Mouse (Mus musculus) intestine, embryonic 14.5 days (tissue): ENCODE measurements at regions not wholly inside any gene's neighbourhood (a gene's known extent, or its start where the extent isn't known, plus 50 kb on each side); places are given as distances from the start of the nearest gene placed in this dataset.

Experiments used
- ATAC-seq: fragments of 200-750 bp; cut with Nextera tagmentation; replicated peaks from 2 replicates; pipeline ENCODE4 v1.8.0; 2017; ENCODE audit warnings: low read depth, moderate number of reproducible peaks, moderate TSS enrichment, moderate library complexity; ENCODE audit not compliant: low FRiP score, low TSS enrichment
- DNase-seq: peaks from one replicate; pipeline ENCODE4 v3.0.0-alpha.2; 2018; ENCODE audit warnings: low spot score
- H3K27ac ChIP-seq: fragments of 300-500 bp; sonication (generic); 2 replicates; pipeline ENCODE4 v1.5.1; 2014; ENCODE audit warnings: low read depth, mild to moderate bottlenecking, control low read depth
- H3K27me3 ChIP-seq: fragments of 300-500 bp; sonication (generic); replicated peaks from 2 replicates; pipeline ENCODE4 v1.6.1; 2014; ENCODE audit warnings: low read length, control low read depth; ENCODE audit not compliant: control insufficient read depth, insufficient read depth
- H3K36me3 ChIP-seq: fragments of 300-500 bp; sonication (generic); 2 replicates; pipeline ENCODE4 v1.6.1; 2014; ENCODE audit warnings: low read length, control low read depth; ENCODE audit not compliant: control insufficient read depth, insufficient read depth
- H3K4me1 ChIP-seq: fragments of 300-500 bp; sonication (generic); replicated peaks from 2 replicates; pipeline ENCODE4 v1.6.1; 2014; ENCODE audit warnings: low read length, control low read depth, mixed read lengths; ENCODE audit not compliant: control insufficient read depth, insufficient read depth
- H3K4me2 ChIP-seq: fragments of 300-500 bp; sonication (generic); 2 replicates; pipeline ENCODE4 v1.6.1; 2014; ENCODE audit warnings: low read length
- H3K4me3 ChIP-seq: fragments of 300-500 bp; sonication (generic); 2 replicates; pipeline ENCODE4 v1.5.1; 2014; ENCODE audit warnings: low read depth, low read length, control low read depth, mixed read lengths
- H3K9ac ChIP-seq: fragments of 300-500 bp; sonication (generic); 2 replicates; pipeline ENCODE4 v1.6.1; 2014; ENCODE audit warnings: mild to moderate bottlenecking, low read length
- H3K9me3 ChIP-seq: fragments of 300-500 bp; sonication (generic); 2 replicates; pipeline ENCODE4 v1.6.1; 2016; ENCODE audit warnings: low read length, control low read depth; ENCODE audit not compliant: control insufficient read depth
- WGBS: fragments of 180-500 bp; shearing (Covaris S2); extraction: QIAGEN DNeasy Blood & Tissue Kit; methylation state at CpG from one replicate; pipeline ENCODE4 v1.1.7; 2014; 5-methylcytosine and 5-hydroxymethylcytosine counted together

DNA sequence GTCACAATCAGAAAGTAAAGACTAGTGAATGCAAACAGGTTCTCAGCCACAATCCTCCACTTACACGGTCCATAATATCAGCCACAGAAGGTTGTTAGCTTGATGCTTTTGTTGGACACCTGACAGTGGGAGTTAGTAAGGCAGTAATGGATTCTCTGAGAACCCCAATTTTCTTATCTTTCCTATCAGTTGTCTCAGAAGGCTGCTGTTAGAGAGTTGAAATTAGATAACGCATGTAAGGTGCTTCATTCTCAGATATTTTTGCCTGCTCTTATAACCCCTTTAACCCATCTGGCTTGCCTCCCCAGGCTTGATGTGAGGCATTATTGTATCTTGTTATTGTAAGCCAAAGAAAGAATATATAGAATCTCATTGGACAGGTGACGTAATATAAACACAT, 63.0 kb upstream of the Ube2e3 start:
- no peak overlapping the region for H3K9ac ChIP-seq
- no peak overlapping the region for H3K27ac ChIP-seq
- no peaks in the 10 kb centered on the region for H3K27me3 ChIP-seq
- no peak overlapping the region for H3K4me3 ChIP-seq
- H3K4me2 ChIP-seq: no peak overlapping the region
- DNase-seq (no peak), ATAC-seq (no peak)
- WGBS: 82% methylated on average over 3 of the region's 3 CpGs
- no peaks in the 10 kb centered on the region for H3K4me1 ChIP-seq
- H3K36me3 ChIP-seq: no peaks in the 10 kb centered on the region
- H3K9me3 ChIP-seq: no peaks in the 10 kb centered on the region

DNA sequence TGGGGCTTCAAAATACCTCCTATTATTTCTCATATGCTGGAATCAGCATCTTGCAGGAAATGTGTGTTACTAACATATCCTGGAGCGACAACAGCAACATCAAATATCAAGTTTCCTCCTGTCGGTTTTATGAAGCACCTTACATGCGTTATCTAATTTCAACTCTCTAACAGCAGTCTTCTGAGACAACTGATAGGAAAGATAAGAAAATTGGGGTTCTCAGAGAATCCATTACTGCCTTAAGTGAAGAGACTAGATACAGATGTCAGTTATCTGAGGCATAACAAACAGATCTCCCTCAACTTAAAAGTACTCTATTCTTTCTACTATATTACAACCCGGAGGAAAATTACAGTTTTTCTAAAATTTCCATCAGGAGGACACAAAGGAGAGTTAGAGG, 64.4 kb upstream of the Ube2e3 start:
- Histone ChIP-seq H3K27me3 (no peaks in the 10 kb centered on the region), H3K4me1 (no peaks in the 10 kb centered on the region), H3K9me3 (no peaks in the 10 kb centered on the region), H3K27ac (no peak overlapping the region), H3K4me2 (no peak overlapping the region), H3K36me3 (no peaks in the 10 kb centered on the region), H3K9ac (no peak overlapping the region), H3K4me3 (no peak overlapping the region)
- WGBS: 76% methylated on average over 4 of the region's 4 CpGs
- no peak for ATAC-seq
- no peak for DNase-seq

DNA sequence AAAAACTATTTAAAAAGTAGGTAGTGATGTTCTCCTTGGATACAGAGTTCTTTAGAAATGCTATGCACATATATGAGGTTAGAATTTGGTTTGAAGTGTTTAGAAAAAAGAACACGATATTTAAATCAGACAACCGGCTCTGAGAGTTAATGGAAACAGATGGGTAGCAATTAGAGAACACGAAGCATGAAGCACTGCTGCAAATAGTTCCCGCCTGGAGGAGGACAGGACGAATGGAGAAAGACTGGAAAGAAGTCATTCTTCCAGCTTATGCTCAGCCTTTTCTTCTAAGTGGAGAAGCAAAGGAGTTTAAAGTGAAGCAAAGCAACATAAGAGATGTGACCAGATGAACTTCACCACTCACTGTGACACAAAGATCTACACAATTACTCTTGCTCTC, 72.5 kb upstream of the Ube2e3 start:
- H3K4me3 ChIP-seq: no peak overlapping the region
- H3K9ac ChIP-seq: no peak overlapping the region
- ATAC-seq (no peak), DNase-seq (no peak)
- 78% methylated on average over 5 of the region's 5 CpGs for WGBS
- no peaks in the 10 kb centered on the region for H3K4me1 ChIP-seq
- no peak overlapping the region for H3K4me2 ChIP-seq
- no peaks in the 10 kb centered on the region for H3K27me3 ChIP-seq
- H3K9me3 ChIP-seq: no peaks in the 10 kb centered on the region
- H3K36me3 ChIP-seq: no peaks in the 10 kb centered on the region
- no peak overlapping the region for H3K27ac ChIP-seq

DNA sequence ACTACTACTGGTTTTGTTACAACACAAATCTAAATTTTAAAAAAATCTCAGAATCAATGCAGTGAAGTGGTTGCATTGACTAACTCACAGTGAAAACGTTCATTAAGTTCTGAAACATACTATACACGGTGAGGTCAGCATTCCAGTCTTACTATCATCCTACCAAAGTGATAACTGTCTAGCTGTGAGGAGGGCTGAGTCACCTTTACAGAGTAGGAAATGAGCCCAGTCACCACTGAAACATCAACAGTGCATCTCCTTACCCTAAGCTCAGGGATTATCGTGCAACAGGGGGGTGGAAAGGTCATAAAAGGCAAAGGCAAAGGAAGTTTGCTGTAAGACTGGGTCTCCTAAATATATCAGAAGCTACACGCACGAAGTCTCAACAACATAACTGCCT, 73.2 kb upstream of the Ube2e3 start:
- no peak overlapping the region for H3K4me2 ChIP-seq
- no peaks in the 10 kb centered on the region for H3K36me3 ChIP-seq
- DNase-seq (no peak), ATAC-seq (no peak)
- WGBS: 71% methylated on average over 5 of the region's 5 CpGs
- H3K9ac ChIP-seq: no peak overlapping the region
- H3K4me1 ChIP-seq: no peaks in the 10 kb centered on the region
- H3K27ac ChIP-seq: no peak overlapping the region
- H3K4me3 ChIP-seq: no peak overlapping the region
- H3K9me3 ChIP-seq: no peaks in the 10 kb centered on the region
- no peaks in the 10 kb centered on the region for H3K27me3 ChIP-seq

DNA sequence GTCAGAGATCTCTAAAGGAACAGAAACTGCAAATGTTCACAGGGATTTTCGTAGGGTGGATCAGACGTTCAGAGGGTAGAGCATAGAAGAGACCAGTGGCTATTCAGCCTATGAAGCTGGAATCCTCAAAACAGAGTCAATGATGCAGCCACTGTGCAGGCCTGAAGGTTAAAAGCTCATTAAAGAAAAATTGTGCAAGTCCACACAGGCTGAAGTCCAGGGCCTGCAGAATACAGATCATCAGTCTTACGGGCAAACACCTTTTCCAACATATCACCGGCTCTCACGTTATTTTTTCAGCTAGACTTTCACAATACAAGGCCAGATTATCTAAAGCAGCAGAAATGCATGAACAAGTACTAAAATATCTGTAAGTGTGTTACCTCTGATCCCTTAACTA, 78.8 kb upstream of the Ube2e3 start:
- no peak overlapping the region for H3K27ac ChIP-seq
- DNase-seq (no peak), ATAC-seq (no peak)
- 91% methylated on average over 5 of the region's 5 CpGs for WGBS
- H3K9ac ChIP-seq: no peak overlapping the region
- H3K27me3 ChIP-seq: no peaks in the 10 kb centered on the region
- H3K4me2 ChIP-seq: no peak overlapping the region
- no peaks in the 10 kb centered on the region for H3K36me3 ChIP-seq
- H3K4me3 ChIP-seq: no peak overlapping the region
- no peaks in the 10 kb centered on the region for H3K9me3 ChIP-seq
- H3K4me1 ChIP-seq: no peaks in the 10 kb centered on the region

DNA sequence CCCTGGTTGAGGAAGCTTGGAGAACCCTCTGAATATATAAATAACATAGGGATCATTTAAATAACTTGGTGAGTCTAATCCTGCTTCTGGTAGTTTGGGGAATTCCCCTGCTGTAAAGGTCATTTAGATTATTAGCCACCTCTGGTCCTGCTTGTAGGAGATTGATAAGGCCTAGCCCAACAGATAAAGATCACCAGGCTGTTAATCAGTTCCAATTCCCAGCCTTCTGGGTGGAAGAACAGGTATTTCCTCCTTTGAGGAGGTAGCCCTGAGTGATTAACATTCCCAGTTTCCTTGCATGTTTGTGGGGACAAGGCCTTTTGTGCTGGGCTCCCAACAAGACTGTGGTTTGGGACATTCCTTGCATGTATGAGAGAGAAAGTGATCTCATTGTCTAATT, 79.7 kb upstream of the Ube2e3 start:
- ATAC-seq: no peak; the same call in 1 of the 2 replicates

DNA sequence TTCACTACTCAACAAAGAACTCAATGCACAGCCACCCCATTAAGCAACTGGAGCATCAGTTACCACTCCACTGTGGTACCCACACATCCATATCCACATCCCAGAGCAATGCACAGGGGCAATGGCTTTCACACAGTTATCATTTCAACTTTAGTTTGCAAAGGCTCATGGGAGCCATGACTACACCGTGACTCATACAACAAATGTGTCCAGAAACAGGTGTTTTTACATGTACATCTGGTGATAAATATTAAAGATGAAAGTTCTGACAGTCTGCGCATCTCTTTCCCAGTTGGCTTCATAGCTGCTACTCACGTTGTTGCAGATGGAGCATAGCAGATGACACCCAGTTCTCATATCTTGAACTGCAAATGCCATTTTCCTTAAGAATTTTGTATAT, 88.0 kb upstream of the Ube2e3 start:
- Histone ChIP-seq H3K4me1 (no peaks in the 10 kb centered on the region), H3K4me3 (no peak overlapping the region), H3K9me3 (no peaks in the 10 kb centered on the region), H3K9ac (no peak overlapping the region), H3K4me2 (no peak overlapping the region), H3K27ac (no peak overlapping the region), H3K36me3 (no peaks in the 10 kb centered on the region), H3K27me3 (no peaks in the 10 kb centered on the region)
- ATAC-seq: no peak
- 89% methylated on average over 3 of the region's 3 CpGs for WGBS
- no peak for DNase-seq

More for the DNA sequence above, 79.7 kb upstream of the Ube2e3 start:
- Histone ChIP-seq H3K4me2 (no peak overlapping the region), H3K27me3 (no peaks in the 10 kb centered on the region), H3K9ac (no peak overlapping the region), H3K36me3 (no peaks in the 10 kb centered on the region), H3K4me3 (no peak overlapping the region), H3K4me1 (no peaks in the 10 kb centered on the region), H3K27ac (no peak overlapping the region), H3K9me3 (no peaks in the 10 kb centered on the region)
- no peak for DNase-seq

DNA sequence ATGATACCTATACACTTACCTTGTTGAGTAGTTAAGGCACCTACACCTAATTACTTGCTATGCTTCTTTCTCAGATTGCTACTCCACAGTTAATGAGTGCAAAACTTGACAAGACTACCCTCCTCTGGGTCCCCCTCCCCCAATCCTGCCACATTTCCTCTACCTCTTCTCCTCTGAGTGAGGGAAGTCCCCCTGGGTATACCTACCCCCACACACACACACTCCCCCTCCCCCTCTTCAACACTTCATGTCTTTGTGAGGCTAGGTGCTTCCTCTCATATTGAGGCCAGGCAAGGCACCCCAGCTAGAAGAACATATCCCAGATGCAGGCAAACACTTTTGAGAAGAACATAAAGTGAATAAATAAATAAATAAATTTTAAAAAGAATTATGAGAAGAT, 90.3 kb upstream of the Ube2e3 start:
- no peak overlapping the region for H3K27ac ChIP-seq
- no peaks in the 10 kb centered on the region for H3K4me1 ChIP-seq

DNA sequence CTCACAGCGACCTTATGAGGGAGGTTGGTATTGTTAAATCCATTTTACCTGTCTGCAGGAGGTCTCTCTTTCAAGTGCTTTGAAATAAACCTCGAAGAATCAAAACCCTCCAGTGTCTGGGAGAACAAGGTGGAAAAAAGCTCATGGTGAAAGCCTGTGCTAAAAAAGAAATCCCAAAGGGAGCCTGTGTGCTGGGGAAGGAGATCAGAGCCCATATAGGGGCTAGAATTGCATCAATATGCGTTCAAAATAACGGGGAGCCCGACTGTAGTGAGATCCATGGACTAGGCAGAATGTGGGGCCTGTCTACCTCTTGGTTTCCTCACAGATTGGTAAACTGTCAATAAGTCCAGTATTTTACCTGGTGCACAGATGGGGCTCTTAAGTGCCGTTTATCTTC, 113.6 kb upstream of the Ube2e3 start:
- no peaks in the 10 kb centered on the region for H3K27me3 ChIP-seq
- WGBS: 82% methylated on average over 6 of the region's 6 CpGs
- H3K36me3 ChIP-seq: no peaks in the 10 kb centered on the region
- no peak overlapping the region for H3K27ac ChIP-seq
- no peak overlapping the region for H3K4me3 ChIP-seq
- H3K4me1 ChIP-seq: no peaks in the 10 kb centered on the region
- H3K9ac ChIP-seq: no peak overlapping the region
- no peak for ATAC-seq
- no peak overlapping the region for H3K4me2 ChIP-seq
- no peak for DNase-seq
- no peaks in the 10 kb centered on the region for H3K9me3 ChIP-seq

More for the DNA sequence above, 90.3 kb upstream of the Ube2e3 start:
- no peak for DNase-seq
- H3K9me3 ChIP-seq: no peaks in the 10 kb centered on the region
- H3K9ac ChIP-seq: no peak overlapping the region
- H3K4me2 ChIP-seq: no peak overlapping the region
- no peaks in the 10 kb centered on the region for H3K36me3 ChIP-seq
- H3K27me3 ChIP-seq: no peaks in the 10 kb centered on the region
- no peak for ATAC-seq
- no peak overlapping the region for H3K4me3 ChIP-seq
